Mouse (Mus musculus): Measurements from ENCODE around the gene Obox3. TPM values are rescaled to one million over a fixed set of nuclear protein-coding genes. Genes with fewer than 3 reads are reported as not detected.
"Not testable (repeated sequence)": the region's sequence is repeated elsewhere in the genome, so short reads cannot be mapped to it uniquely, and the experiment has no call there.

The Obox3 gene
- not detected for total RNA-seq (2022)

- not testable (repeated sequence) for DNase-seq (ENCODE audit: low spot score)
Observed at GRCm38 (mm10) chr7:15639802-15640201, at the start of gene Obox3. Obox3 (minus strand) TSS chr7:15639902.

DNA sequence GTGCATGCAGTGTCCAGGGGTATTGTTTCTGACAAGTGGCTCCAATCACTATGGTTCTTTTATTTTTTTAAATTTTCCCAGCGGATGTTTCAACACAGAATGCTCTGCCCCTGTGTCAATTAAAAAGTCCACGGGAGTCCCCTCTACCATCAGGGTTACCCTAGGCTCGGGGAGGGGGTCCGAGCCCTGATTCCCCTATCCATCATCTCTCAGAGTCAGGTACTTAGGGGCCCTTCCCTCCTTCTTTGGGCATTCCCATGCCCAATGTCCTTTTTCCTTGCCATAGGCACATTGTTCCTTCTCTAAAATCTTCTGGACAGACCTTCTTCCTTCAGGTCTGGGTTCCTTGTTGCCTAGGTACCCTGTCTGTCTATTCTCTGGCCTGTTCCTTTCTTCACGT, 130.3 kb downstream of the Obox3 start:
- DNase-seq (ENCODE audit: low spot score): not testable (repeated sequence)

Other genes with a start within 250 kb of the Obox3 start
- not detected for gene Obox5, start 110.2 kb upstream of the Obox3 start, total RNA-seq (2022)
- not detected for gene Obox6, start 199.8 kb upstream of the Obox3 start, total RNA-seq (2022)
- gene Crx, start 240.1 kb upstream of the Obox3 start, total RNA-seq (2022): not detected
- gene Crxos, start 242.7 kb upstream of the Obox3 start, total RNA-seq (2022): not detected